Mouse (Mus musculus) stomach, postnatal 0 days (tissue): ENCODE results near the gene Gm9821.
A peak's percentile ranks its signal among the peaks of the same experiment; 100 is the strongest.

Experiments
- CTCF ChIP-seq: IDR thresholded peaks from 2 replicates; pipeline ENCODE4 v1.5.1; 2016; ENCODE audit warnings: antibody characterized with exemption, low read depth, mild to moderate bottlenecking, moderate library complexity
- EP300 ChIP-seq: optimal IDR thresholded peaks from 2 replicates; pipeline ENCODE3; 2016; ENCODE audit warnings: antibody characterized with exemption

- no peak for TF ChIP-seq EP300
- TF ChIP-seq CTCF = peak; percentile 64
These were observed 40.6 kb downstream of the Gm9821 start for GRCm38 (mm10) chr2:91986071-91986470.
